Mouse (Mus musculus) gastrocnemius, postnatal 14 days (tissue): Measurements from ENCODE around the gene Slc29a2. TPM values are rescaled to one million over a fixed set of nuclear protein-coding genes. Genes with fewer than 3 reads are reported as not detected.

Experiments used
- DNase-seq: peaks from one replicate; pipeline ENCODE4 v3.0.0; 2021; ENCODE audit warnings: mixed read lengths
- intact Hi-C: fragments of 180-260 bp; cut with DNase I; formaldehyde crosslinking; loops from one replicate; pipeline ENCODE4 v1.15.1; 2025; ENCODE audit warnings: low total_unique reads
- total RNA-seq, 2 experiments: library from RNA; stranded (reverse); gene quantifications; 2 replicates each; pipeline ENCODE4 v1.2.3; 2021

The Slc29a2 gene
- total RNA-seq, 2 experiments from 2014 or later: 4.9 to 6.5 TPM

DNA sequence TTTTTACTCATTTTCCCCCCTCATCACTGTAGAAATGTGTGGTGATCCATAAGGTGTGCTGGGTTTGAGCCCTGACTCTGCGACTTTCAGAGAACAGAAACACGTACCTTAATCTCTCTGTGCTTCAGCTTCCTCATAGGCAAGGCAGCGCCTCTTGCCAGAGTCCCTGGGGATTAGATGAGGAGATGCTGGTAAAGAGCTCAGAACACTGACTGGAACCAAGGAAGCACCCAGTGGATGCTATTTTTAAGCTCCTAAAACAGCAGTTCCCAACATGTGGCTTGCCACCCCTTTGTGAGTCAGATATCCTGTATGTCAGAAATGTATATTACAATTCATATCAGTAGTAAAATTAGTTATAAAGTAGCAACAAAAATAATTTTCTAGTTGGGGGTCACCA is 5.5 kb upstream of the Slc29a2 start:
- DNase-seq: no peak
- intact Hi-C loops: no loop called here

DNA sequence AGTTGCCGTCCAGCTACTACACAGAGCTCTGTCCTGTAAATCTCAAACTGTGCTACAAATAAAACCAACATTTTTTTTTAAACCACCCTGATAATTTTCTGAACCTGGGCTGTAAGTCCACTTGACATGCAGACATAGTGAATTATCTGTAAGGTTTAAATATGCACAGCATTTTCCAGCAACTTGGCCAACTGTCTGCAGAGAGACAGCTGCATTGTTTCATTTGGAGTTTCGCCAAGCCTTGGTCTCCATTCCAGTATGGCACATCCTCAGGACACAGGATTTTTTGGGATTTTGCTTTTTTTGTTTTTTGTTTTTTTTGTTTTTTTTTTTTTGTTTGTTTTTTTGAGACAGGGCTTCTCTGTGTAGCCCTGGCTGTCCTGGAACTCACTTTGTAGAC is 2.2 kb upstream of the Slc29a2 start:
- DNase-seq: no peak
- intact Hi-C loops: no loop called here

DNA sequence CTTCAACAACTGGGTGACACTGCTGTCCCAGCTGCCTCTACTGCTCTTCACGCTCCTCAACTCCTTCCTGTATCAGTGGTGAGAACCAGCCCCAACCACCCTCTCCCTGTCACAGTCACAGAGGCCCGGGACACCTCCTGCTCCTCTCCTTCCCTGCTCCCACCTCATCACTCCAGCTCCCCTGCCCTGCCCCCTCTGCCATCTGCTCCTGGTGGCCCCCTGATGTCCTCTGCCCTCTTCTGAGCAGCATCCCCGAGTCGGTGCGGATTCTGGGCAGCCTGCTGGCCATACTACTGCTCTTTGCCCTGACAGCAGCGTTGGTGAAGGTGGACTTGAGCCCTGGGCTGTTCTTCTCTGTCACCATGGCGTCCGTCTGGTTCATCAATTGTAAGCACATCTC is 2.5 kb downstream of the Slc29a2 start:
- intact Hi-C loops: no loop called here
- no peak for DNase-seq

DNA sequence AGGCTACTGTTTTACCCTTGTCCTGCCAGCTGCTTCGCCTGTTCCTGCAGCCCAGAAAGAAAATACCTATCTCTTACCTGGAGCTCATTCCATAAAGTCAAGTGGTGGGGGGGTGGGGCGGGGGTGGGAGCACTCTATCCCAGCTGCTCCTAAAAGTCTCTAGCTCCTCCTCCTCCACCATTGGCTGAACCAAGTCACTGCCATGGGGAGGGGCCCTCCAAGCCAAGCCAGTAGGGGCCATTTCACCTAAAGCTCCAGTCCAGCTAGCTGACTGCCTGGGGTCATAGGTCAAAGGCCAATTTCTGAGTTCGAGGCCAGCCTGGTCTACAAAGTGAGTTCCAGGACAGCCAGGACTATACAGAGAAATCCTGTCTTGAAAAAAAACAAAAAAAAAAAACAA is 9.0 kb downstream of the Slc29a2 start:
- no peak for DNase-seq
- intact Hi-C loops: no loop called here

DNA sequence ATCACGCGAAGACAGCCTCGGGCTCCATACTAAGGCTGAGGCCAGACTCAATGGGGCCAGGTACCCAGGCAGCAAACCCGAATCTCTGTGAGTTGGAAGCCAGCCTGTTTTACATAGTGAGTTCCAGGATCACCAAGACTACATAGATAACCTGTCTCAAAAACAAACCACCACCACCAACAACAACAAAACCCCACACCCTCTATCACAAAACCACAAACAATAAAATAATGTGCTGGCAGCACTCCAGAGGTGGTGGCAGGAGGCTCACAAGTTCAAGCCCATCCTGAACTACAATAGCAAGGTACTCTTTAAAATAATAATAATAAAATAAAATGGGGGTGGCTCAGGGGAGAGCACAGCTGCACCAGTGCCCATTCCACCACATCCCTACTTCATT is 12.9 kb downstream of the Slc29a2 start:
- intact Hi-C loops: no loop called here
- no peak for DNase-seq

DNA sequence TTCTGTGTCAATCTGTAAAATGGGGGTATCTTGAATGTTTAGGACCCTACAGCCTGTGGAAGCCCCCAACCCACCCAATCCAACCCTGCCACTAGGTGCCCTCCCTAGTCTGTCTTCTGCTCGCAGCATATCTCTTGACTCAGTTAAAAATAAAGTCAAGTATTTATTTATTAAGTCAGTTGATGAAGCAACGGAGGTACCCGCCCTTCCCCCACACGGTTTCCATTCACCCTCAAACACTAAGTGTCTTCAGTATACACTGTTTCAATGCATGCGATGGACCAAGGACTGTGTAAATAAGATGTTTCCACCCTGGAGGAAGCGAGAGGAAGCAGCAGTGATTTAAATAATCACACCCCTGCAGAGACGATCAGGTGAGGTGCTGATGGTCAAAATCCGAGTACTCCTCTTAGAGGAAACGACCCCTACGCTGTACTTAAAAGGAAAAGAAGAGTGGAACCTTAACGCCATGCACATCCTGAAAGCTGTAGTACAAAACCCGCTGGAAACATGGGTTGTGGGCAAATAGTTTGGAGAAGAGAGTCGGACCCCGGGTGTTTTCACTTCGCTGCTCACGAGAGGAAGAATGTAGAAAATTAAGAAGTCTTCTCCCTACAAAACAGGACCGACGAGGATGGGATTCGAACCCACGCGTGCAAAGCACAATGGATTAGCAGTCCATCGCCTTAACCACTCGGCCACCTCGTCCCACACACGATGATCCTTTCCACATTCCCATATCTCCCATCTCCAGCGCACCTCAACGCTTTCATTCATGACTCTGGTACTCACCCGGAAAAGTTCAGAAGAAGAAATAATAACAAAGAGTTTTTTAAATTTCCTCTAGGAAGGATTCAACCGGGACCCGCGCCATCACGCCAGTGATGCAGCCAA is 14.3 kb downstream of the Slc29a2 start:
- intact Hi-C loops: no loop called here
- peak; percentile 68 for DNase-seq

DNA sequence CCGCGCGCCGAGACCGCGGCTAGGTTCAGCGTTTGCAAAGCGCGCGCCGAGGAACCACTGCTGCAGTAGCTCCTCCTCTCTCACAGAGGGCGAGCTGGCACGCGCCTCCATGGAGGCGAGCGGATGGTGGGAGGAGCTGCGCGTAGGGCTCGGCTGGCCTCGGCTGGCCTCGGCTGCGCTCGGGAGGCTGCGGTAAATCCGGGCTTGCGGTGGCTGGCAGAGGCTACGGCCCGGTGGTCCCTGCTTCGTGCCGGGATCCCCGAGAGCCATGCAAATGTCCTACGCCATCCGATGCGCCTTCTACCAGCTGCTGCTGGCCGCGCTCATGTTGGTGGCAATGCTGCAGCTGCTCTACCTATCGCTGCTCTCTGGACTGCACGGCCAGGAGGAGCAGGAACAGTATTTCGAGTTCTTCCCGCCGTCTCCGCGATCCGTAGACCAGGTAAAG is 15.1 kb downstream of the Slc29a2 start, which contains the start of the genes B4gat1 and AC124502.3:
B4gat1 (plus strand) TSS at position 118 of the 448 bp plus-strand sequence.
AC124502.3 (plus strand) TSS at position 183 of the 448 bp plus-strand sequence.
- DNase-seq: peak; percentile 91
- intact Hi-C loops: no loop called here

DNA sequence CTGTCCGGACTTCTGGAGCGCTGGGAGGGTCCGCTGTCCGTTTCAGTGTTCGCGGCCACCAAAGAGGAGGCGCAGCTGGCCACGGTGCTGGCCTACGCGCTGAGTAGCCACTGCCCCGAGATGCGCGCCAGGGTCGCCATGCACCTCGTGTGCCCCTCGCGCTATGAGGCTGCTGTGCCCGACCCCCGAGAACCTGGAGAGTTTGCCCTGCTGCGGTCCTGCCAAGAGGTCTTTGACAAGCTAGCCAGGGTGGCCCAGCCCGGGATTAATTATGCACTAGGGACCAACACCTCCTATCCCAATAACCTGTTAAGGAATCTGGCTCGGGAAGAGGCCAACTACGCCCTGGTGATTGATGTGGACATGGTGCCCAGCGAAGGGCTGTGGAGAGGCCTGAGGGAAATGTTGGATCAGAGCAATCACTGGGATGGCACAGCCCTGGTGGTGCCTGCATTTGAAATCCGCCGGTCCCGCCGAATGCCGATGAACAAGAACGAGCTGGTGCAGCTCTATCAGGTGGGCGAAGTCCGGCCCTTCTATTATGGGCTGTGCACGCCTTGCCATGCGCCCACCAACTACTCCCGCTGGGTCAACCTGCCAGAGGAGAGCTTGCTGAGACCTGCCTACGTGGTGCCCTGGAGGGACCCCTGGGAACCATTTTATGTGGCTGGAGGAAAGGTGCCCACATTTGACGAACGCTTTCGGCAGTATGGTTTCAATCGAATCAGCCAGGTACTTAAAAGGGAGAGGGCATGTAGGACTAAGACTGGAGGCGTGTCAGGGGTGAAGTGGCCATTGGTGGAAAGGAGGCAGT is 15.8 kb downstream of the Slc29a2 start:
- intact Hi-C loops: no loop called here
- no peak for DNase-seq

DNA sequence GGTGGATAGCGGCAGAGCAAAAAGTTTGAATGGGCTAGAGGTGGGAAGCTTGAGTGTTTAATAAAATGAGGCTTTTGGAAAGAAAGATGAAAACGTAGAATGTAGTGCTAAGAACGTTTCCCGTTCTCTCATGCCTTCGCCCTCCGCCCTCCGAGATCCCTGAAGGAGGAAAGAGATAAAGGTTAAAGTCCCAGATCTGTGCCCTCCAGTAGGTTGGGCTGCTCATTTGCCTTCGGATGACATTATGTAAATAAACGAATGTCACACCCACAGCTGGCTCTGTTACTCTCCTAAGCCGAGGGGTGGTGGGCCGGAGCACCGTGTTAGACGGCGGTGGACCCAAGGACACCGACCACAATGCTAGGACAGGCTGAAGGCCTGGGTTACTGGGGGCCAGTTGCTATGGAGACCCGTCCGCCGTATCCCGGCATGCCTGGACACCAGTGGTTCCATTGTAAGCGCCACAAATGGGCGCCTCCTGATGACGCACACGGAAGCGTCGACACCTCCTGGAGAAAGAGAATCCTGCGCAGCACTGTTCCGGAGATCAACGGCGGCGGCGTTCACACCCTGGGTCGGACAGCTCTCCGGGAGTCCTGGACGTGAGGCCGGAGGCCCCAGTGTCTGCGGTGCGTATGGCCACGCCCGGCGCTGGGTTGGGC is 17.3 kb downstream of the Slc29a2 start, which contains the start of gene Brms1:
Brms1 (plus strand) TSS at position 493 of the 662 bp plus-strand sequence.
- intact Hi-C loops: no loop called here
- DNase-seq: peak; percentile 91

DNA sequence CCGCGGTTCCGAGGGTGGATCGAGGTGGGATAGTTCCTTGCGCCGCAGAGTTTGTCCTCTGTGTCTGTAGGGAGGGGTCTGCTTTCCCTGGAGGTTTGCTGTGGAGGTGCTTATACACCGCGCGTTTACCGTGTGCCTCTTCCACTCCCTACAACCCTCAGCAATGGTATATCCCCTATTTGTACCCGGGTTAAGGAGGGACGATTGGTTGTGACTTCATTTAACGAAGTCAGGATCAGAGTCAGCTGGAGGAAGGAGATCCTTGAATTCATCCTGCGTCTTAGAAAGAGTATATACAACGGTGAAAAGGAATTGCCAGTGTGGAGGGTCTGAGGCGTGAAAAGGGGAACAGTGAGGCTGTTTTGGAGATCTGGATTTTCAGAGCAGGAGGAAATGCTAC is 17.9 kb downstream of the Slc29a2 start:
- no peak for DNase-seq
- intact Hi-C loops: no loop called here

DNA sequence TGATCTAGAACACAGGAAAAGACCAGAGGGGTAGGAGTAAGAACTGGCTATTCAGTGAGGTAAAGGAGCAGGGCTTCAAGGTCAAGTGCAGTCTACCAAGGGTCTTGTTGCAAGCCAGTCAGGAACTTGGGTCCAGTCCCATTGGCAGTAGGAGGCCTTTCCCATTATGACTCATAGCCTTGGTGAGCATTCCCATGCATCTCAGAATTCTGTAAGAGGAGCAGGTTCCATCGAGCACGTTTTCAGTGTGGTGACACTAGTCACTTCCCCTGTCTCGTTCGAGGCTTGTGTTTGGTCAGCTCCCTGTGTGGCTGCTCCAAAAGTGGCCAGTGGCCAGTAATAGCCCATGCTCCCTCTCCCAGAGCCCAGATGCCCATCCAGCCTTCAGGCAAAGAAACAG is 21.9 kb downstream of the Slc29a2 start:
- intact Hi-C loops: no loop called here

DNA sequence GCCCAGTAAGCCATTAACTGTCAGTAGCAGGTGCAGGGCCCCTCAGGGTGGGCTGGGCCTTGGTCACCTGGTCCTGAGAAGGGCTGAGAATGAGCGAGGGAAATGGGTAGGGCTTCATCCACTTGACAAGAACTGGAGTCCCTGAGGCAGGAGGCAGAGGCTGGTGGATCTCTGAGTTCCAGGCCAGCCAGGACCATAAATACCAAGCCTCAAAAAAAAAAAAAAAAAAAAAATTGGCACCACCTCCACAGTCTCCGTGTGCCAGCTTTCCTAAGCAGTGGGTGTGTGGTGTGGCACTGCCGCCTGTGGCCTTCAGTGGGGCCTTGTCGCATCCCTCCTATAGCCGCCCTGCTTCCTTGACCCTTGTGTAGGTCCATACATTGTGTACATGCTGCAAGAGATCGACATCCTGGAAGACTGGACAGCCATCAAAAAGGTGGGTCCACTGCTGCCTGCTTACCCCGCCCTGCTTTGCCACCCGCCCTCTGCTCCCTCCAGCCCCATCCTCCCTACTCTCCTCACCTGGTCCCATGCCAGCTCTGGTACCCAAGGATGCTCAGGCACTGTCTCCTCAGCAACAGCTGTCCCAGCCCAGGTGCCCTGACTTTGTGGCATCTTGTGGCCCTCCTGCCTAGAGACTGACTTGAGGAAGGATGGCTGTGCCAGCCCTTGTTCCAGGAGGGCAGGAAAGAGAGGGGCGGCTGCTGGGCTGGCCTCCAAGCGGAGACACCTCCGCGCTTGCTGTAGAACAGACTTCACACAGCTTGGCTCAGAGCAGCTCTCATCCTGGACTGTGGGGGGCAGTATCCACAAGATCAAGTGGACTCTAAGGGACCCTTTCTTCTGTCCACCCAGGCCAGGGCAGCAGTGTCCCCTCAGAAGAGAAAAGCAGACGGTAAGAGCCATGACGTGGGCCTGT is 24.7 kb downstream of the Slc29a2 start:
- no peak for DNase-seq
- intact Hi-C loops: no loop called here

More for the DNA sequence above, 21.9 kb downstream of the Slc29a2 start:
- DNase-seq: no peak

DNA sequence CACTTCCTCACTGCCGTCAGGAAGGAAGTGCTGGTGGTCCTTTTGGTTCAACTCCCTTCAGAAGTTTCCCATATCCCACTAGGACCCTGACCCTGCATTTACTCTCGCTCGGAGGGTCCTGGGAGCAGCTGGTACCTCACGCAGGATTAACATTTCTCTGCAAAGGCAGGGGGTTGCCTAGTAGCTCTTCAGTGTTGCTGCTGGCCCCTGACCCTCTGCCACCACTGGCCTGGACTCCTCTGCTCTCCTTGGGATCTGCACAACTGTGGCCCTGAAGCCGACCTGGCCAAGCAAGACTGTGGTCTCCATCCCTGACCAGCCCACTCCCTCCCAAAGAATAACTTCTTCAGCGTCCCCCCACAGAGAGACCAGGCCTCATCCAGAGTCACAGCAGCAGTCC is 25.7 kb downstream of the Slc29a2 start:
- no peak for DNase-seq
- intact Hi-C loops: no loop called here

DNA sequence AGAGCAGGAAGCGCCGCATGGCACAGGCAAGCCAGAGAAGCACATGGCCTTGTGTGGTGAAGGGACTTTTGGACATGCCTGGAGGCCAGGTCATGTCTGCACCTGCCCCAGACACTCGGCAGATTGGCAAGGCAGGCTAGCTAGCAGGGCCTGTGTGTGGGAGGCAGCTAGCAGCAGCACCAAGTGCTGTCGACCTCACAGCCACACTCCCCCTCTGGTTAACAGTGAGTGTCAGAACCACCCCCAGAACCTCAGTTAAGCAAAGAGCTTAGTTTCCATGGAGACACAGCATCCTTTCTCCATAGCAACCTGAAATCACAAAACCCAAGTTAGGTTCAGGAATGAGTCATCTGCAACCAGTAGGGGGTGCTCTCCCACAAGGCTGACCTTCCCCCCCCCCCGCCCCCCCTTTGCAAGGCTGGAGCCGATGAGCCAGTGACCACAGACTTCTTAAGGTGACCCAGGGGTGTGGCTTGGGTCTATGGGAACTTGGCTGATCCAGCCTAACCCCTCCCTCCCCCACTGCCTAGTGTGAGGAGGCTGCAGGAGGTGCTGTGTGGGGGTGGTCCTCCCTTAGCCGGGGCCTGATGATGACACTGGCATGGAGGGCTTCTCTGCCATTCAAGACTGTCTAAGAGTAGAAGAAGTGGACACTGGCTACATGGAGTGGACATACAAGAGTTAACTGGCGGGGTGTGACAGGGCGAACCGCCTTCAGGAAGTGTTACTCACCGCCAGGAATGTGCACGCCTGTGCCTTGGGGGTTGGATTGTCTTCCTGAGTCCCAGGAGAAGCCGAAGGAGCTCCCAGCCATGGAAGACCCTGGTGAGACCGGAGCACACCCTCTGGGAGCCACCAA is 26.6 kb downstream of the Slc29a2 start, which contains the start of gene Rin1:
Rin1 (plus strand) TSS at position 435 of the 859 bp plus-strand sequence.
- intact Hi-C loops: no loop called here
- DNase-seq: no peak

DNA sequence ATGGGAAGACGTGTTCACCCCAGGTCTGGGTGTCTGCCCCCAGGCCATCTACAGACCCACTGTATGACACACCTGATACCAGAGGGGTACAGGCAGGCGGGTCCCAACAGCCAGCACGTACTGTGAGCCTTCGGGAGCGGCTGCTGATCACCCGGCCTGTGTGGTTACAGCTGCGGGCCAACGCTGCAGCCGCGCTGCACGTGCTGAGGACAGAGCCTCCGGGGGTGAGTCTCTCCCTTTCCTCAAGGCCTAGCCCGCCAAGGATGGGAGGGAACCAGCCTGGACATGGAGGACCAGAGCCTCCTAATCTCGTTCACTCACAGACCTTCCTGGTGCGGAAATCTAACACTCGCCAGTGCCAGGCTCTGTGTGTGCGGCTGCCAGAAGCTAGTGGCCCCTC is 27.4 kb downstream of the Slc29a2 start:
- DNase-seq: no peak
- intact Hi-C loops: no loop called here

DNA sequence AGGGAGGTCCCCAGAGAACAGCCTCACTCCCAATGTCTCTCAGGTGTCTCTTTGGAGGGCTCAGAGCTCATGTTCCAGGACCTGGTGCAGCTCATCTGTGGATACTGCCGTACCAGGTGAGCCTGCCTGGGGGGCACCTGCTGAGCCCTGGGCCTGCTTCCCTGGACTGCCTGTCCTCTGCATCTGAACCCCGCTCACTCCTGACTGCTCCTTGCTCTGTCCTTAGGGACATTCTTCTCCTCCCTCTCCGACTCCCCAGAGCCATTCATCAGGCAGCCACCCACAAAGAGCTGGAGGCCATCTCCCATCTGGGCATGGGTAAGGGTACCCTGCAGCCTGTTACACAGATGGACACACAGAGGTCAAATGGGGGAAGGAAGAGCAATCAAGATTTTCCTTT is 27.9 kb downstream of the Slc29a2 start:
- intact Hi-C loops: no loop called here

DNA sequence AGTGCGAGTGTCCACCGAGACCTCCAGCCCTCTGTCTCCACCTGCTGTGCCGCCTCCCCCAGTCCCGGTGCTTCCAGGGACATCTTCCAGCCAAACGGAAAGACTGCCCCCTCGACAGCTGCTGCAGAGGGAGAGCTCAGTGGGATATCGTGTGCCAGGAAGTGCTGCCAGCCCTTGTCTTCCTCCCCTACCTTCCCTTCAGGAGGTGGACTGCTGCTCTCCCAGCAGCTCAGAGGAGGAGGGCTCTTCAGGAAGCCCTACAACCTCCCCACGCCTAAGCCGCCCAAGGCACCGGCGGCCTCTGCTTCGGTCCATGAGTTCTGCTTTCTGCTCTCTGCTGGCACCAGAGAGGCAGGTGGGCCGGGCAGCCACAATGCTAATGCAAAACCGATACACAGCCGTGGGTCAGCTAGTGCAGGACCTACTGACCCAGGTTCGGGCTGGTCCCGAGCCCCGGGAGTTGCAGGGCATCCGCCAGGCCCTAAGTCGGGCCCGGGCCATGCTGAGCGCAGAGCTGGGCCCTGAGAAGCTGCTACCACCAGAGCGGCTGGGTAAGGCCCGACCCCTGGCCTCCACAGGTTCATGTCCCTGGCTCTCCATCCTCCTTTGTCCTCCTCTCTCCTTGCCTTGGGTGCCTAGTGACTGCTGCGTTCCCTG is 28.6 kb downstream of the Slc29a2 start:
- intact Hi-C loops: no loop called here
- no peak for DNase-seq

More for the DNA sequence above, 27.9 kb downstream of the Slc29a2 start:
- no peak for DNase-seq
